Mouse (Mus musculus) heart, embryonic 10.5 days (tissue): ENCODE results near the gene Gnl1. TPM values are rescaled to one million over a fixed set of nuclear protein-coding genes. Genes with fewer than 3 reads are reported as not detected.
A peak's percentile ranks its signal among the peaks of the same experiment; 100 is the strongest.
"Not testable (repeated sequence)": the region's sequence is repeated elsewhere in the genome, so short reads cannot be mapped to it uniquely, and the experiment has no call there.

Source experiments
- DNase-seq: peaks from one replicate; pipeline ENCODE4 v3.0.0-alpha.2; 2017; ENCODE audit warnings: low spot score
- H3K27ac ChIP-seq: fragments of 300-500 bp; sonication (generic); 2 replicates; pipeline ENCODE4 v1.5.1; 2016; ENCODE audit warnings: mild to moderate bottlenecking
- H3K27me3 ChIP-seq: fragments of 300-500 bp; sonication (generic); 2 replicates; pipeline ENCODE4 v1.6.1; 2016; ENCODE audit warnings: mild to moderate bottlenecking; ENCODE audit not compliant: poor library complexity, insufficient read depth, severe bottlenecking
- H3K36me3 ChIP-seq: fragments of 300-500 bp; sonication (generic); 2 replicates; pipeline ENCODE4 v1.6.1; 2016; ENCODE audit warnings: mild to moderate bottlenecking, moderate library complexity
- H3K4me1 ChIP-seq: fragments of 300-500 bp; sonication (generic); 2 replicates; pipeline ENCODE4 v1.6.1; 2016; ENCODE audit warnings: mild to moderate bottlenecking
- H3K4me3 ChIP-seq: fragments of 300-500 bp; sonication (generic); 2 replicates; pipeline ENCODE4 v1.5.1; 2016; ENCODE audit warnings: mild to moderate bottlenecking, moderate library complexity
- H3K9me3 ChIP-seq: fragments of 300-500 bp; sonication (generic); 2 replicates; pipeline ENCODE4 v1.6.1; 2016; ENCODE audit warnings: mild to moderate bottlenecking, moderate library complexity
- WGBS: fragments of 180-500 bp; shearing (Covaris S2); methylation state at CpG from one replicate; pipeline ENCODE4 v1.1.7; 2016; 5-methylcytosine and 5-hydroxymethylcytosine counted together
- polyA plus RNA-seq: library from polyadenylated mRNA; unstranded; fragments of >200 nt; fragmentation: Nextera tagmentation; extraction: Ambion mirVana; gene quantifications from 2 replicates; pipeline ENCODE4 v1.2.1, GENCODE M21; 2016

Gnl1 gene
- 47.2 and 49.8 TPM in 2 replicates for polyA plus RNA-seq

- under 1% methylated on average over 104 of the region's 109 CpGs for WGBS
- Histone ChIP-seq H3K36me3 (peaks cover 45% of the 10 kb centered on the region), H3K4me1 (peaks cover 22% of the 10 kb centered on the region)
These were observed at the start of gene Gnl1, which contains the start of gene Prr3 for GRCm38 (mm10) chr17:35979401-35980362. TSS of gene Gnl1 (plus strand) at chr17:35979851. TSS of gene Prr3 (minus strand) at chr17:35980236.

GRCm38 (mm10) chr17:35930627-35931026 is 49.0 kb upstream of the Gnl1 start:
- H3K27me3 ChIP-seq = no peaks in the 10 kb centered on the region
- WGBS = 93% methylated on average over 12 of the region's 12 CpGs

More at GRCm38 (mm10) chr17:35979401-35980362, at the start of gene Gnl1, which contains the start of gene Prr3:
- peak; percentile 97 for DNase-seq
- Histone ChIP-seq H3K27ac (peak within 1 kb of the TSS; percentile 91), H3K4me3 (peak within 1 kb of the TSS; percentile 87), H3K27me3 (no peaks in the 10 kb centered on the region), H3K9me3 (no peaks in the 10 kb centered on the region)

GRCm38 (mm10) chr17:35932608-35933007 is 47.0 kb upstream of the Gnl1 start:
- no peak for DNase-seq
- Histone ChIP-seq H3K4me1 (no peaks in the 10 kb centered on the region), H3K36me3 (peaks cover 48% of the 10 kb centered on the region), H3K9me3 (no peaks in the 10 kb centered on the region), H3K27me3 (no peaks in the 10 kb centered on the region), H3K27ac (no peak overlapping the region), H3K4me3 (no peak overlapping the region)
- WGBS = 93% methylated on average over 4 of the region's 4 CpGs

More at GRCm38 (mm10) chr17:35930627-35931026, 49.0 kb upstream of the Gnl1 start:
- Histone ChIP-seq H3K36me3 (peaks cover 64% of the 10 kb centered on the region), H3K27ac (no peak overlapping the region), H3K4me3 (no peak overlapping the region), H3K4me1 (0 out of 2 replicates have a peak, but pooled peaks cover 4% of the 10 kb centered on the region), H3K9me3 (no peaks in the 10 kb centered on the region)
- DNase-seq = no peak

GRCm38 (mm10) chr17:35935763-35936162 is 43.9 kb upstream of the Gnl1 start:
- DNase-seq, H3K27ac ChIP-seq, H3K4me3 ChIP-seq, H3K4me1 ChIP-seq, H3K27me3 ChIP-seq, H3K9me3 ChIP-seq: not testable (repeated sequence)
- WGBS = 89% methylated on average over 14 of the region's 14 CpGs
- peaks cover 16% of the 10 kb centered on the region for H3K36me3 ChIP-seq

- DNase-seq = peak; percentile 74
- Histone ChIP-seq H3K27ac (no peak overlapping the region), H3K4me3 (no peak overlapping the region), H3K4me1 (no peaks in the 10 kb centered on the region), H3K9me3 (0 out of 2 replicates have a peak, but pooled peaks cover 5% of the 10 kb centered on the region), H3K27me3 (no peaks in the 10 kb centered on the region), H3K36me3 (no peaks in the 10 kb centered on the region)
- WGBS = 33% methylated on average over 2 of the region's 2 CpGs
These were observed 41.8 kb upstream of the Gnl1 start for GRCm38 (mm10) chr17:35937700-35938348.

GRCm38 (mm10) chr17:35939108-35939507 is 40.5 kb upstream of the Gnl1 start:
- H3K4me3 ChIP-seq = no peak overlapping the region
- 37% methylated on average over 2 of the region's 2 CpGs for WGBS
- H3K9me3 ChIP-seq = 0 out of 2 replicates have a peak, but pooled peaks cover 5% of the 10 kb centered on the region
- no peaks in the 10 kb centered on the region for H3K4me1 ChIP-seq
- no peak for DNase-seq
- H3K27ac ChIP-seq = no peak overlapping the region
- no peaks in the 10 kb centered on the region for H3K36me3 ChIP-seq
- H3K27me3 ChIP-seq = no peaks in the 10 kb centered on the region

- Histone ChIP-seq H3K27ac (no peak overlapping the region), H3K27me3 (no peaks in the 10 kb centered on the region), H3K36me3 (no peaks in the 10 kb centered on the region), H3K9me3 (0 out of 2 replicates have a peak, but pooled peaks cover 5% of the 10 kb centered on the region), H3K4me3 (no peak overlapping the region), H3K4me1 (no peaks in the 10 kb centered on the region)
- DNase-seq = no peak
- 48% methylated on average over 1 of the region's 1 CpGs for WGBS
These were observed 39.7 kb upstream of the Gnl1 start for GRCm38 (mm10) chr17:35939941-35940340.

- H3K36me3 ChIP-seq = peaks cover 11% of the 10 kb centered on the region
- not testable (repeated sequence) for H3K27ac ChIP-seq, H3K4me3 ChIP-seq, H3K27me3 ChIP-seq, H3K4me1 ChIP-seq, H3K9me3 ChIP-seq
- peak; percentile 68 for DNase-seq
These were observed 28.7 kb upstream of the Gnl1 start for GRCm38 (mm10) chr17:35950946-35951345.

- 86% methylated on average over 3 of the region's 3 CpGs for WGBS
- H3K4me3 ChIP-seq, H3K4me1 ChIP-seq: not testable (repeated sequence)
These were observed 27.1 kb upstream of the Gnl1 start for GRCm38 (mm10) chr17:35952559-35952958.

GRCm38 (mm10) chr17:35954665-35955064 is 25.0 kb upstream of the Gnl1 start:
- Histone ChIP-seq H3K9me3 (no peaks in the 10 kb centered on the region), H3K27me3 (no peaks in the 10 kb centered on the region), H3K4me1 (no peaks in the 10 kb centered on the region), H3K4me3 (no peak overlapping the region), H3K27ac (no peak overlapping the region), H3K36me3 (peaks cover 48% of the 10 kb centered on the region)
- 75% methylated on average over 8 of the region's 8 CpGs for WGBS
- no peak for DNase-seq

More at GRCm38 (mm10) chr17:35952559-35952958, 27.1 kb upstream of the Gnl1 start:
- H3K9me3 ChIP-seq, DNase-seq, H3K27ac ChIP-seq, H3K27me3 ChIP-seq: not testable (repeated sequence)
- peaks cover 27% of the 10 kb centered on the region for H3K36me3 ChIP-seq

- WGBS = 95% methylated on average over 15 of the region's 15 CpGs
These were observed 21.0 kb upstream of the Gnl1 start for GRCm38 (mm10) chr17:35958533-35959223.

GRCm38 (mm10) chr17:35963279-35963678 is 16.4 kb upstream of the Gnl1 start:
- H3K27me3 ChIP-seq = no peaks in the 10 kb centered on the region
- no peak overlapping the region for H3K27ac ChIP-seq
- no peak overlapping the region for H3K4me3 ChIP-seq
- DNase-seq = peak; percentile 58
- 92% methylated on average over 10 of the region's 10 CpGs for WGBS
- H3K36me3 ChIP-seq = peaks cover 80% of the 10 kb centered on the region
- H3K9me3 ChIP-seq = no peaks in the 10 kb centered on the region
- H3K4me1 ChIP-seq = peaks cover 2% of the 10 kb centered on the region

More at GRCm38 (mm10) chr17:35958533-35959223, 21.0 kb upstream of the Gnl1 start:
- Histone ChIP-seq H3K4me3 (no peak overlapping the region), H3K27ac (no peak overlapping the region), H3K27me3 (no peaks in the 10 kb centered on the region), H3K9me3 (no peaks in the 10 kb centered on the region), H3K4me1 (no peaks in the 10 kb centered on the region), H3K36me3 (peaks cover 88% of the 10 kb centered on the region)
- peak; percentile 69 for DNase-seq
